Mouse (Mus musculus) kidney, adult 2 months (tissue): ENCODE results near the gene Cox7a2. TPM values are rescaled to one million over a fixed set of nuclear protein-coding genes. Genes with fewer than 3 reads are reported as not detected.
A peak's percentile ranks its signal among the peaks of the same experiment; 100 is the strongest.

Source experiments
- DNase-seq: peaks from one replicate; pipeline ENCODE4 v3.0.0; 2021
- H3K27ac ChIP-seq: fragments of 200-500 bp; 2 replicates; pipeline ENCODE4 v1.5.1; 2012; ENCODE audit warnings: low read depth, low read length, control low read depth, inconsistent platforms; ENCODE audit not compliant: insufficient read depth
- H3K27me3 ChIP-seq: fragments of 200-500 bp; replicated peaks from 2 replicates; pipeline ENCODE4 v1.6.1; 2012; ENCODE audit warnings: mild to moderate bottlenecking, moderate library complexity, low read length, inconsistent platforms; ENCODE audit not compliant: control insufficient read depth, insufficient read depth
- H3K36me3 ChIP-seq: fragments of 200-500 bp; 2 replicates; pipeline ENCODE4 v1.6.1; 2012; ENCODE audit warnings: mild to moderate bottlenecking, moderate library complexity, low read length, inconsistent platforms; ENCODE audit not compliant: control insufficient read depth, insufficient read depth
- H3K4me1 ChIP-seq: fragments of 200-500 bp; 2 replicates; pipeline ENCODE4 v1.6.1; 2011; ENCODE audit warnings: low read length; ENCODE audit not compliant: control insufficient read depth, insufficient read depth
- H3K4me3 ChIP-seq: fragments of 200-500 bp; 2 replicates; pipeline ENCODE4 v1.5.1; 2011; ENCODE audit warnings: mild to moderate bottlenecking, low read depth, low read length, control low read depth; ENCODE audit not compliant: insufficient read depth
- CTCF ChIP-seq: fragments of 200-500 bp; conservative IDR thresholded peaks from 2 replicates; pipeline ENCODE4 v1.5.1; 2011; ENCODE audit warnings: low read depth, mild to moderate bottlenecking, control low read depth, low read length, moderate library complexity, mixed read lengths; ENCODE audit not compliant: insufficient read depth, insufficient read length
- POLR2A ChIP-seq: fragments of 200-500 bp; IDR thresholded peaks from one replicate; pipeline ENCODE4 v1.6.1; 2011; ENCODE audit warnings: low read depth, low read length, control low read depth
- WGBS: fragments of 180-500 bp; shearing (Covaris S2); methylation state at CpG from one replicate; pipeline ENCODE4 v1.1.7; 2018; 5-methylcytosine and 5-hydroxymethylcytosine counted together
- polyA plus RNA-seq: library from polyadenylated mRNA; depleted of rRNA; stranded (reverse); fragments of >200 nt; gene quantifications from 2 replicates; pipeline ENCODE4 v1.2.3, GENCODE M21; 2012

Cox7a2 gene
- polyA plus RNA-seq, 1 experiment: 670 TPM

DNA sequence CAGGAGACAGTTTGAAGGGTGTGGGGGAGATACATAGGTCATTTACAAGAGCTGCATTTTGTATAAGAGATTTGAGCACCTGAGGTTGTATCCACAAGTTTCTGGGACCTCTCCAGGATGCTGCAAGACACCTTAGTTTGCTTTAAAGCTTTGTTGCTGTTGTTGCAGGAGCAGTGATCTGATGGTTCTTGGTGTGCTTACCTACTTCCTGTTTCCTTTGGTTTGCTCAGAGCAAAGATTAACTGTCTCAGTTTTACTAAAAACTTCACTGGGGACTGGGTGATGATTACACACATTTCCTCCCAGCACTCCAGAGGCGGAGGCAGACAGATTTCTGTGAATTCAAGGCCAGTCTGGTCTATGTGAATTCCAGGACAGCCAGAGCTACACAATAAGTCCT lies 35.4 kb upstream of the Cox7a2 start:
- Histone ChIP-seq H3K4me1 (peaks cover 9% of the 10 kb centered on the region; the same call in 1 of the 2 replicates), H3K27ac (peak overlapping the region; percentile 83), H3K36me3 (no peaks in the 10 kb centered on the region), H3K4me3 (no peak overlapping the region; the same call in 1 of the 2 replicates), H3K27me3 (no peaks in the 10 kb centered on the region)
- no peak for TF ChIP-seq CTCF
- no peak for TF ChIP-seq POLR2A
- WGBS: 48% methylated on average over 1 of the region's 1 CpGs
- DNase-seq: peak; percentile 78

DNA sequence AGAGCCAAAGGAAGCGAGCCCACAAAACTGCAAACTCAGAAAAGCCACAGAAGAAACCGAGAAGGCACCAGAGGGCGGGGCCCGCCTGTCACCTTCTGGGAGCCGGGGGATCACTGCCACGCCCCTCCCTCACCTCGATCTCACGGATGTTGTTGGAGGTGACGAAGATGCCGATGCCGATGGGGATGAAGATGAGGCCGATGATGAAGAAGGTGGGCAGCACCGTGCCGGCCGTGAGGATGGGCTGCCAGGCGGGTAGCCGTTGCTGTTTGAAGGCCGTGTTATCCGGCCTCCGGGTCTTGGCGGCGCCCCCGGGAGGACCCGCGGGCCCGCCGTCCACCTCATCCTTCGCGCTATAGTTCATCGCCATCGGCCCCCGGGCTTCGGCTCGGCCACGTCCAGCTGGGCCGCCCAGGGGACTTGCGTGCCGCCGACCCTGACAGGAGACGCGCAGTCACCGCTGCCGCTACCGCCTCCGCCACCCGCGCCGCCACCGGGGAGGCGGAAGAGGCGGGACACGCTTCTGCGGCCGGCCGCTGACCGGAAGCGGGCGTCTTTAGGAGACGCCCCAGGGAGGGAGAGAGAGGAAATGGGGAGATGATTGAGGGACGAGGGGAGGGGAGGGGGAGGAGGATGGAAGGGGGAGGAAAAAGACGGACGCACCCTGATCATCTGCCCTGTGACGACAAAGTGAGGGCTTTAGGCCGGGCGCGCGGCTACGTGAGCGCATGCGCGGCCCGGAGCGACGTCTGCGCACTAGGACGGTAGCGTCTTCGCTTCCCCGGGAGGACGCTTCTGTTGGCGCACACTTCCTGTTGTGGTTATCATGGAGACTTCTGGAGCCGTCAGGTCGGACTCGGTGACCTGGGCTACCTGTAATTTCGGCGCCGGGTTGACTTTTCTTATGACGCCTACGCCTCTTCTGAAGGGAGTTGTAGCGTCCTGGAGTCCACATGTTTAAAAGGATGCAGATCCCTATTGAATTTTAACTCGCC lies 33.5 kb upstream of the Cox7a2 start, which contains the start of gene Tmem30a:
TSS of gene Tmem30a (minus strand) at position 667 of the 995 bp plus-strand sequence.
- TF ChIP-seq POLR2A (peak; percentile 69), CTCF (no peak)
- Histone ChIP-seq H3K36me3 (no peaks in the 10 kb centered on the region), H3K4me3 (peak within 1 kb of the TSS; percentile 86), H3K27me3 (no peaks in the 10 kb centered on the region), H3K4me1 (peaks cover 15% of the 10 kb centered on the region), H3K27ac (peak within 1 kb of the TSS; percentile 80)
- DNase-seq: peak; percentile 97
- WGBS: under 1% methylated on average over 90 of the region's 91 CpGs

DNA sequence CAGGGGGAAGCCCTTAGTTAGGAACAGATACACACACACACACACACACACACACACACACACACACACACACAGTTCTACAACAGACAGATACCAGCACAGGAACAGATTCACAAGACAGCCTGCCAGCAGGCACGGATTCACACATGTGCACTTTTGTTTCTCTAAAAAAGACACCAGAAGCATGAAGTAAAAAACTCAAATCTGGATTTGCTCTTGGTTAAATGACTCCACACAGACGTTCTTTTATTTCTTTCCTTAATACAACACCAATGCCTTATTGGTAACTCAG lies 26.1 kb upstream of the Cox7a2 start:
- no peak overlapping the region for H3K27ac ChIP-seq
- H3K4me3 ChIP-seq: no peak overlapping the region
- H3K36me3 ChIP-seq: no peaks in the 10 kb centered on the region
- no peak for TF ChIP-seq POLR2A
- TF ChIP-seq CTCF: no peak
- no peaks in the 10 kb centered on the region for H3K27me3 ChIP-seq
- H3K4me1 ChIP-seq: peaks cover 30% of the 10 kb centered on the region
- DNase-seq: no peak
- 52% methylated on average over 2 of the region's 2 CpGs for WGBS

DNA sequence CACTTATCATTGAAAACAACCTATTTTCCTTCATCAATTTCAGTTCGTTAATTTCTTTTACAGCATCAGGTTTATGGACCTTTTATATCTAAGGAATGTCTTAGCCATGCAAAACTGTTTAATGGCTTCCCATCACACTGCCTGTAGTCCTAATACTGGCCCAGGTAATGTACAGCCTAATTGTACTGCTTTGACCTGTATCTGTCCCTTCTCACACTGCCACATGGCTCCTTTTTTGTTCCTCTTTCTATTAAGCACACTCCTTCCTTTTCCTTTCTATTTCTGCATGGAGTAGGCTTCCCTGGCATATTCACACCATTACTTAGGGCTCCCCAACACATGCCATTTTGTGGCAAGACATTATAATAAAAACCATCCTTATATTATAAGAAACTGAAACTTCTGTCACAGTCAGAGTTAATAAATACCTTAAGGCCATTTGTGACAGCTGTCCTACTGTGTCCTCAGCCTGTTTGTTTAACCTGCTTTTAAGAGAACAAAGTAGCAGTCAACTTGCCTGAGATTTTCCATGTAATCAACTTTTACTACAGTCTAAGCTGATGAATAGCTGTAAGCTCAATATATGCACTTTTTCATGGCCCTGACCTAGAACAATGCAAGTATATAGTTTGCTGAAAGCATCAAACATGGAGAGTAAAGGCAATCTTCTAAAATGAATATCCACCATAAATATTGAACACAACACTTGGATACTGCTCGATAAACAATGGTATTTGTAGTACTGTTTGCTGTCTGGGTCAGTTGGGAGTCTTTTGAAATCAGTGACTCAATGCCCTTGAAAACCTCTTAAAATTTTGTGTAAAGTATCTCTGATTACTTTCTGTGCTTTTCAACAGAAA lies 25.5 kb upstream of the Cox7a2 start:
- Histone ChIP-seq H3K4me3 (no peak overlapping the region), H3K36me3 (no peaks in the 10 kb centered on the region), H3K4me1 (peaks cover 26% of the 10 kb centered on the region), H3K27me3 (no peaks in the 10 kb centered on the region), H3K27ac (no peak overlapping the region; the same call in 1 of the 2 replicates)
- no peak for DNase-seq
- 77% methylated on average over 2 of the region's 2 CpGs for WGBS
- no peak for TF ChIP-seq POLR2A

DNA sequence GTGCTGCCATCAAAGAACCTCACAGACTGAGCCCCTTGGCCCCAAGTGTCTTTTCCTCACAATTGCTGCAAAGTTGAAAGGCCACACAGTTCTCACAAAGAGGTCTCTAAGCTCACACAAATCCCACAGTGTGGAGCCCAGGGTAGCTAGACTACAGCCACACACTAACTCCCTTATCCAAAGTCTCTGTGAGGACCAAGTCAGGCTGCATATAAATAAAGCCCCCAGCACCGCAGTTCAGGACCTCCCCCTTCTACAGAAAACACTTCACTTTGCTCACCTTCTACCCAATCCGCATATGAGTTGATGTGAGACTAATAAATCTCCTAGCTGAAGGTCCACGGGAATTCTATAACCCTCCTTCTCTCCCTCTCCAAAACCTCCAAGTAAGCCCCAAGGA lies 24.8 kb upstream of the Cox7a2 start:
- 0 out of 2 replicates have a peak overlapping the region, but pooled peaks have one; percentile 52 for H3K27ac ChIP-seq
- H3K4me3 ChIP-seq: no peak overlapping the region
- WGBS: 45% methylated on average over 3 of the region's 3 CpGs
- H3K36me3 ChIP-seq: no peaks in the 10 kb centered on the region
- DNase-seq: no peak
- TF ChIP-seq CTCF: no peak
- TF ChIP-seq POLR2A: no peak
- H3K27me3 ChIP-seq: no peaks in the 10 kb centered on the region
- H3K4me1 ChIP-seq: peaks cover 25% of the 10 kb centered on the region

DNA sequence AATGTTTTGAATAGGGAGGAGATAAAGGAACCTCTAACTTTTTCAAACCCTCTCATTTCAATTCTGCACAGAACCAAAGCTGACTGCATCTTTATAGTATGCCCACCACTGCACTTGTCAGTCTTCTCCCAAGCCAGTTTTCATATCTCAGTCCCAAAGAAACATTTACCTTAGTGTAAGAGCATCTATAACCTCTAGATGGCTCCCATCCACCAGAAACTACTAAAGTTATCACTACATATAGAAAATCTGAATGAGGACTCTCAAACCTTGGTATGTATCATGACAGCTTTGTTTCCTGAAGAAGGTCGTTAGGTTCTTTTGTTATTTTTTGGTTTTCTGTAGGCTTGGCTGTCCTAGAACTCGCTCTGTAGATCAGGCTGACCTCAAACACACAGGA lies 19.7 kb upstream of the Cox7a2 start:
- Histone ChIP-seq H3K4me3 (no peak overlapping the region), H3K4me1 (peaks cover 8% of the 10 kb centered on the region; the same call in 1 of the 2 replicates), H3K36me3 (peaks cover 3% of the 10 kb centered on the region), H3K27me3 (no peaks in the 10 kb centered on the region), H3K27ac (no peak overlapping the region)
- no peak for DNase-seq
- WGBS: 74% methylated on average over 2 of the region's 2 CpGs
- TF ChIP-seq POLR2A (no peak), CTCF (no peak)
